Mouse (Mus musculus) limb, embryonic 10.5 days (tissue): ENCODE data around the gene Spag6. TPM values are rescaled to one million over a fixed set of nuclear protein-coding genes. Genes with fewer than 3 reads are reported as not detected.
A peak's percentile ranks its signal among the peaks of the same experiment; 100 is the strongest.

Experiments used
- DNase-seq: peaks from one replicate; pipeline ENCODE4 v3.0.0-alpha.2; 2017; ENCODE audit warnings: low spot score
- H3K27ac ChIP-seq: fragments of 300-500 bp; sonication (generic); 2 replicates; pipeline ENCODE4 v1.5.1; 2016; ENCODE audit warnings: mild to moderate bottlenecking
- H3K27me3 ChIP-seq: fragments of 300-500 bp; sonication (generic); 2 replicates; pipeline ENCODE4 v1.6.1; 2016; ENCODE audit warnings: low read depth, mild to moderate bottlenecking; ENCODE audit not compliant: poor library complexity, severe bottlenecking
- H3K36me3 ChIP-seq: fragments of 300-500 bp; sonication (generic); 2 replicates; pipeline ENCODE4 v1.6.1; 2016; ENCODE audit warnings: mild to moderate bottlenecking, moderate library complexity
- H3K4me1 ChIP-seq: fragments of 300-500 bp; sonication (generic); 2 replicates; pipeline ENCODE4 v1.6.1; 2016
- H3K4me3 ChIP-seq: fragments of 300-500 bp; sonication (generic); 2 replicates; pipeline ENCODE4 v1.5.1; 2016; ENCODE audit warnings: mild to moderate bottlenecking, moderate library complexity
- H3K9me3 ChIP-seq: fragments of 300-500 bp; sonication (generic); replicated peaks from 2 replicates; pipeline ENCODE4 v1.6.1; 2016; ENCODE audit warnings: mild to moderate bottlenecking
- WGBS: fragments of 180-500 bp; shearing (Covaris S2); methylation state at CpG from one replicate; pipeline ENCODE4 v1.1.7; 2016; 5-methylcytosine and 5-hydroxymethylcytosine counted together
- polyA plus RNA-seq: library from polyadenylated mRNA; unstranded; fragments of >200 nt; fragmentation: Nextera tagmentation; extraction: Ambion mirVana; gene quantifications from 2 replicates; pipeline ENCODE4 v1.2.1, GENCODE M21; 2016

The Spag6 gene
- polyA plus RNA-seq, 1 experiment from 2014 or later, result not detected

DNA sequence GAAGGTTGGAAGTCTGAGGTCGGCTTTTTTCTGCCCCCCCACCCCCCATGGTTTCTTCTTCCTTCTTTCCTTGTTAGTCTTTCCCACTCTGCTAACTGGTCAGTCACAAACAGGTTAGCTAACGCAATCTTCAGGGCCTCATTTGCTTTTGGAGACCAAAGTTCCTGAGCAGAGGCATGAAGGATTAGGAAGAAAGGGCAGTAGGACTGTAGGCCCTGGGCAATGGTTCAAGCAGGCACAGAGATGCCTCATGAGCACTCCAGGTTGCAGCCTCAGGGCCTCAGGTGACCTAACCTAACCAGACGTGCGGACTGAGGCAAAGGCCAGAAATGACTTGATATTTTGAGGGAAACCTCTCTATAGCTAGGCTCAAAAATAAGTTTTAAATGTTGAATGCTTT is 24.7 kb downstream of the Spag6 start:
- no peaks in the 10 kb centered on the region for H3K36me3 ChIP-seq
- H3K4me3 ChIP-seq, result no peak overlapping the region
- H3K9me3 ChIP-seq, result no peaks in the 10 kb centered on the region
- no peaks in the 10 kb centered on the region for H3K27me3 ChIP-seq
- no peak overlapping the region for H3K27ac ChIP-seq
- WGBS, result 85% methylated on average over 4 of the region's 4 CpGs
- H3K4me1 ChIP-seq, result no peaks in the 10 kb centered on the region
- no peak for DNase-seq

DNA sequence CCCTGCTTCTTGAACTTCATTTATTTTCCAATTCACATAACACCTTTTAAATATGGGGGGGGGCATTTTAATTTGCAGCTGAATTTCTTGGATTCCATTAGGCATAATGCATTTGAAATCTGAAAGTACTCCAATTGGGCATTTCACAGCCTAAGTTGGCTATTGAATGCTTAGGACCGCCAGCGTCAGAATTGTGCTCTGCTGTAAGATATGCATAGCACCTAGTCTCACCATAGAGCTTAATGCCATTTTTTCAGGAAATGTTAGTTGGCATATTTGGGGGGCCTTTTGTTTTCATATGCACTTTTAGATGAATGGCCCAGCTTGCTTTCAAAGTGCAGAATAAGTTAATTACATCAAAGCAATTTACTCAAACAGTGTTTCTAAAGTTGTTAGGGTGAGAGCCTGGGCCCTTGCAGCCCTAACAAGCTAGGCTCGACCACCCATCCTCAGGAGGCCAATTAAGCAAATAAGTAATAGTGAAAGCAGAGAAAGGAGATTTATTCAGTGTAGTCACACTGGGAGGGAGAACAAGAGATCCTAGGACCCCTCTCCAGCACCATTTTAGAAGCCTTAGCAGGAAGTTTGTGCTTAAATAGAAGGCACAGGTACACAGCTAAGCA is 28.5 kb downstream of the Spag6 start:
- WGBS, result 64% methylated on average over 3 of the region's 3 CpGs
- Histone ChIP-seq H3K4me3 (no peak overlapping the region), H3K4me1 (no peaks in the 10 kb centered on the region), H3K9me3 (no peaks in the 10 kb centered on the region), H3K36me3 (no peaks in the 10 kb centered on the region), H3K27me3 (no peaks in the 10 kb centered on the region), H3K27ac (no peak overlapping the region)
- no peak for DNase-seq

- Histone ChIP-seq H3K27ac (no peak overlapping the region), H3K4me1 (no peaks in the 10 kb centered on the region), H3K9me3 (no peaks in the 10 kb centered on the region), H3K36me3 (no peaks in the 10 kb centered on the region), H3K4me3 (no peak overlapping the region), H3K27me3 (no peaks in the 10 kb centered on the region)
- WGBS, result 75% methylated on average over 1 of the region's 1 CpGs
- DNase-seq, result no peak
Observed at GRCm38 (mm10) chr2:18724462-18724861, 30.6 kb downstream of the Spag6 start.

DNA sequence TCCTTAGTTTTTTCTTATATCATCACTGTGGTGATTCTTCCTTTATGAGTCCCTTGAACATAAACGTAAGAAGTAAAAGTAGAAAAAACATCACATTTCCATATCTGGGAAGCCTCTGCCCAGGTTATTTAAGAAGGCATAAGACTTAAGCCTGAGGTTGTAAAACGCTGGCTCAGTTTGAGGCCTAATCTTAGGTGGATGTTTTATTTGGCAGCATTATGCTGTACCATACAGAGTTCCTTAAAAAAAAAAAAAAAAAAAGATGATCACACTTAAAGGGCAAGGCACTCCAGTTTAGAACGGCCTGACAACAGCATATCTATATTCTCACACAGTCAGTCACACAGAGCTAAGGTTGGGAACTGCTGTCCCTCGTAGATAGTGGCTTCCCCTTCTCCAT is 32.0 kb downstream of the Spag6 start:
- Histone ChIP-seq H3K9me3 (no peaks in the 10 kb centered on the region), H3K27me3 (no peaks in the 10 kb centered on the region), H3K36me3 (no peaks in the 10 kb centered on the region), H3K4me1 (no peaks in the 10 kb centered on the region), H3K4me3 (no peak overlapping the region), H3K27ac (no peak overlapping the region)
- WGBS, result 89% methylated on average over 4 of the region's 4 CpGs
- DNase-seq, result no peak

GRCm38 (mm10) chr2:18731718-18732117 is 37.9 kb downstream of the Spag6 start:
- Histone ChIP-seq H3K4me1 (peaks cover 4% of the 10 kb centered on the region; the same call in 1 of the 2 replicates), H3K9me3 (no peaks in the 10 kb centered on the region), H3K27ac (no peak overlapping the region), H3K27me3 (peaks cover 11% of the 10 kb centered on the region; the same call in 1 of the 2 replicates), H3K4me3 (no peak overlapping the region), H3K36me3 (no peaks in the 10 kb centered on the region)
- no peak for DNase-seq
- 33% methylated on average over 9 of the region's 9 CpGs for WGBS

- Histone ChIP-seq H3K27me3 (peaks cover 11% of the 10 kb centered on the region; the same call in 1 of the 2 replicates), H3K36me3 (no peaks in the 10 kb centered on the region), H3K4me1 (peaks cover 4% of the 10 kb centered on the region; the same call in 1 of the 2 replicates), H3K4me3 (no peak overlapping the region), H3K9me3 (no peaks in the 10 kb centered on the region), H3K27ac (no peak overlapping the region)
- no peak for DNase-seq
- 58% methylated on average over 5 of the region's 5 CpGs for WGBS
Observed at GRCm38 (mm10) chr2:18734394-18735127, 40.7 kb downstream of the Spag6 start.

GRCm38 (mm10) chr2:18737040-18737439 is 43.2 kb downstream of the Spag6 start:
- H3K27ac ChIP-seq, result no peak overlapping the region
- WGBS, result 61% methylated on average over 8 of the region's 8 CpGs
- DNase-seq, result no peak
- no peak overlapping the region for H3K4me3 ChIP-seq
- H3K4me1 ChIP-seq, result peaks cover 4% of the 10 kb centered on the region; the same call in 1 of the 2 replicates
- H3K27me3 ChIP-seq, result peaks cover 11% of the 10 kb centered on the region; the same call in 1 of the 2 replicates
- no peaks in the 10 kb centered on the region for H3K36me3 ChIP-seq
- H3K9me3 ChIP-seq, result no peaks in the 10 kb centered on the region

DNA sequence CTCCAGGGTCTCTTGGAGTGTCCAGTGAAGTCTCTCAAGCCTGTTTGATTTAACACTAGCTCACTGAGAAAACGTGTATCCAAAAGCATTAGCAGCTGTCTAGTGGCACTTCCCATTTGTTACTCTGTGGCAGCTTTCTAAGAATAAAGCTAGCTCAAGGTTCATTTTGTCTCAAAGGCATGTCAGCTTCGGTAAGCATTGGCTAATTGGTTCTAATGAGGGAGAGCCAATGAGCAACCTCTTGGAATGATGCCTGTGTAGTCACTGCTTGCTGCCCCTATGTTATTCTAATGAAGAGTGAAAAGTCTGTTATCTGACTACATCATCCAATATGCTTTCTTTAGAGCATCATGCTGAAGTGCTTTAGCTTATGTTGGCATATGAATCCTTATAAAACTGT is 45.4 kb downstream of the Spag6 start:
- WGBS, result 57% methylated on average over 2 of the region's 2 CpGs
- H3K27ac ChIP-seq, result no peak overlapping the region
- peaks cover 11% of the 10 kb centered on the region; the same call in 1 of the 2 replicates for H3K27me3 ChIP-seq
- H3K4me1 ChIP-seq, result no peaks in the 10 kb centered on the region
- no peak overlapping the region for H3K4me3 ChIP-seq
- no peaks in the 10 kb centered on the region for H3K36me3 ChIP-seq
- no peak for DNase-seq
- H3K9me3 ChIP-seq, result no peaks in the 10 kb centered on the region

- no peak overlapping the region for H3K27ac ChIP-seq
- peaks cover 3% of the 10 kb centered on the region for H3K4me1 ChIP-seq
- no peak for DNase-seq
- no peaks in the 10 kb centered on the region for H3K36me3 ChIP-seq
- 80% methylated on average over 2 of the region's 2 CpGs for WGBS
- peaks cover 12% of the 10 kb centered on the region for H3K27me3 ChIP-seq
- no peak overlapping the region for H3K4me3 ChIP-seq
- H3K9me3 ChIP-seq, result no peaks in the 10 kb centered on the region
Observed at GRCm38 (mm10) chr2:18756144-18756543, 62.3 kb downstream of the Spag6 start.

GRCm38 (mm10) chr2:18764846-18765245 is 71.0 kb downstream of the Spag6 start:
- WGBS, result 76% methylated on average over 2 of the region's 2 CpGs

GRCm38 (mm10) chr2:18765481-18766249 is 71.8 kb downstream of the Spag6 start:
- H3K27me3 ChIP-seq, result peaks cover 35% of the 10 kb centered on the region
- H3K9me3 ChIP-seq, result no peaks in the 10 kb centered on the region
- 0 out of 2 replicates have a peak overlapping the region, but pooled peaks have one; percentile 6 for H3K4me3 ChIP-seq
- H3K27ac ChIP-seq, result no peak overlapping the region
- peaks cover 11% of the 10 kb centered on the region for H3K4me1 ChIP-seq
- 67% methylated on average over 12 of the region's 12 CpGs for WGBS
- H3K36me3 ChIP-seq, result no peaks in the 10 kb centered on the region
- DNase-seq, result peak; percentile 33

More at GRCm38 (mm10) chr2:18764846-18765245, 71.0 kb downstream of the Spag6 start:
- no peaks in the 10 kb centered on the region for H3K36me3 ChIP-seq
- H3K27me3 ChIP-seq, result peaks cover 29% of the 10 kb centered on the region
- H3K4me3 ChIP-seq, result no peak overlapping the region
- H3K27ac ChIP-seq, result no peak overlapping the region
- DNase-seq, result no peak
- H3K4me1 ChIP-seq, result peaks cover 11% of the 10 kb centered on the region
- no peaks in the 10 kb centered on the region for H3K9me3 ChIP-seq

- Histone ChIP-seq H3K27me3 (peaks cover 33% of the 10 kb centered on the region), H3K4me3 (peak overlapping the region; percentile 70), H3K27ac (peak overlapping the region; percentile 98), H3K9me3 (no peaks in the 10 kb centered on the region), H3K4me1 (peaks cover 11% of the 10 kb centered on the region), H3K36me3 (no peaks in the 10 kb centered on the region)
- 56% methylated on average over 4 of the region's 4 CpGs for WGBS
- DNase-seq, result no peak
Observed at GRCm38 (mm10) chr2:18766441-18766820, 72.6 kb downstream of the Spag6 start.
